Comparison of ENCODE assay signal across 18 mouse cellular contexts in genomic region chr9:34653141-34653540, GRCm38 (mm10).
"Had no signal": no experiment of that assay in that cellular context is flagged by ENCODE, and none has a peak within 500 bp of the region (broad histone marks: within the 10 kb centered on the region; RNA-seq: fewer than 3 reads in every experiment).

No protein-coding gene starts in this region.

- H3K27me3 ChIP-seq: midbrain, embryonic 12.5 days; neural tube, embryonic 13.5 days; neural tube, embryonic 15.5 days had no signal

- H3K4me1 ChIP-seq: midbrain, embryonic 10.5 days; midbrain, embryonic 12.5 days; neural tube, embryonic 13.5 days had no signal

- H3K27ac ChIP-seq: midbrain, embryonic 10.5 days; midbrain, embryonic 12.5 days; neural tube, embryonic 13.5 days; neural tube, embryonic 15.5 days had no signal

- DNase-seq: lung, adult 18-20 months; lung, embryonic 14.5 days; lung, postnatal 10 days; lung, postnatal 4 days; midbrain, embryonic 14.5 days; retina, postnatal 1 day; right cerebral cortex, adult 18-20 months; right cerebral cortex, postnatal 25 days; right cerebral cortex, postnatal 4 days; spleen, adult 18-20 months; thymus, adult 18-20 months; thymus, postnatal 14 days; thymus, postnatal 36 days had no signal

- H3K4me3 ChIP-seq: midbrain, embryonic 10.5 days; midbrain, embryonic 12.5 days; myocyte; neural tube, embryonic 13.5 days; neural tube, embryonic 15.5 days had no signal
